19 mouse cellular contexts compared by ENCODE assay signal in genomic region chr10:109246328-109246727, GRCm38 (mm10).
A peak's percentile ranks its signal among the peaks of the same experiment; 100 is the strongest.
DNase-seq lines count a peak whose midpoint lies in the region; ATAC-seq lines count a peak whose summit lies in the region.
"Had no signal": no experiment of that assay in that cellular context is flagged by ENCODE, and none has a peak within 500 bp of the region (broad histone marks: within the 10 kb centered on the region; RNA-seq: fewer than 3 reads in every experiment).

No protein-coding gene starts in this region.

- no peaks in the 10 kb centered on the region for H3K9me3 ChIP-seq in hindbrain, embryonic 15.5 days
- H3K9me3 ChIP-seq: limb, embryonic 10.5 days had no signal

- H3K4me3 ChIP-seq in hindbrain, embryonic 15.5 days: no peak overlapping the region
- H3K4me3 ChIP-seq: heart, adult 2 months; limb, embryonic 10.5 days; liver, embryonic 12.5 days; myocyte had no signal

- no peaks in the 10 kb centered on the region for H3K36me3 ChIP-seq in hindbrain, embryonic 15.5 days
- H3K36me3 ChIP-seq: G1E; limb, embryonic 10.5 days; liver, embryonic 12.5 days had no signal

- no peaks in the 10 kb centered on the region for H3K27me3 ChIP-seq in hindbrain, embryonic 15.5 days
- H3K27me3 ChIP-seq: liver, embryonic 12.5 days had no signal

- intact Hi-C loops in heart, postnatal 36 days (cut with DNase I): no loop called here
- intact Hi-C loops in left cerebral cortex, postnatal 10 days (cut with DNase I): no loop called here

- no peak overlapping the region for H3K4me2 ChIP-seq in hindbrain, embryonic 15.5 days
- H3K4me2 ChIP-seq: liver, embryonic 12.5 days had no signal

- no peaks in the 10 kb centered on the region for H3K4me1 ChIP-seq in hindbrain, embryonic 15.5 days (replicated peaks)
- H3K4me1 ChIP-seq: limb, embryonic 10.5 days; liver, embryonic 12.5 days had no signal

- 35% methylated on average over 4 of the region's 4 CpGs for WGBS in hindbrain, embryonic 15.5 days

- H3K9ac ChIP-seq in hindbrain, embryonic 15.5 days: no peak overlapping the region
- H3K9ac ChIP-seq: forebrain, postnatal 0 days; liver, embryonic 12.5 days had no signal

- H3K27ac ChIP-seq in hindbrain, embryonic 15.5 days (replicated peaks): no peak overlapping the region
- H3K27ac ChIP-seq: heart, adult 2 months; kidney, postnatal 0 days; limb, embryonic 10.5 days; liver, embryonic 12.5 days; stomach, postnatal 0 days had no signal

- peak; percentile 19 for DNase-seq in MN1 (ENCODE audit: low spot score)
- peak; percentile 93 for DNase-seq in brain, adult 2 months (ENCODE audit: low read depth, low spot score)
- DNase-seq in cerebellum, adult 9-11 months: peak; percentile 89
- DNase-seq in heart, postnatal 36 days: no peak
- DNase-seq in left cerebral cortex, postnatal 10 days (ENCODE audit: extremely low spot score in 1 of 2, low spot score in 2 of 2): no peak
- no peak for DNase-seq in left cerebral cortex, adult 9 months (ENCODE audit: low spot score in 2 of 2)
- DNase-seq in embryo, embryonic 11 days: no peak
- DNase-seq: adrenal gland, postnatal 36 days; forebrain, postnatal 0 days; heart, adult 2 months; thymus, postnatal 36 days had no signal

- peak; percentile 51; the same call in 1 of the 2 replicates for ATAC-seq in hindbrain, embryonic 15.5 days (ENCODE audit: low FRiP score, low read depth)
- ATAC-seq: forebrain, postnatal 0 days; intestine, embryonic 16.5 days; liver, embryonic 12.5 days had no signal

Comparison
In these comparisons a context has a peak if more than half of its experiments do, and no peak if none do; other contexts are left out.
1. DNase-seq: peak in MN1 (single experiment), brain, adult 2 months (single experiment) and cerebellum, adult 9-11 months (single experiment); none in heart, postnatal 36 days (0 of 2), left cerebral cortex, postnatal 10 days (0 of 2), left cerebral cortex, adult 9 months (0 of 2) and embryo, embryonic 11 days (single experiment).